Comparison of ENCODE assay signal across 9 mouse cellular contexts in the genomic region with DNA sequence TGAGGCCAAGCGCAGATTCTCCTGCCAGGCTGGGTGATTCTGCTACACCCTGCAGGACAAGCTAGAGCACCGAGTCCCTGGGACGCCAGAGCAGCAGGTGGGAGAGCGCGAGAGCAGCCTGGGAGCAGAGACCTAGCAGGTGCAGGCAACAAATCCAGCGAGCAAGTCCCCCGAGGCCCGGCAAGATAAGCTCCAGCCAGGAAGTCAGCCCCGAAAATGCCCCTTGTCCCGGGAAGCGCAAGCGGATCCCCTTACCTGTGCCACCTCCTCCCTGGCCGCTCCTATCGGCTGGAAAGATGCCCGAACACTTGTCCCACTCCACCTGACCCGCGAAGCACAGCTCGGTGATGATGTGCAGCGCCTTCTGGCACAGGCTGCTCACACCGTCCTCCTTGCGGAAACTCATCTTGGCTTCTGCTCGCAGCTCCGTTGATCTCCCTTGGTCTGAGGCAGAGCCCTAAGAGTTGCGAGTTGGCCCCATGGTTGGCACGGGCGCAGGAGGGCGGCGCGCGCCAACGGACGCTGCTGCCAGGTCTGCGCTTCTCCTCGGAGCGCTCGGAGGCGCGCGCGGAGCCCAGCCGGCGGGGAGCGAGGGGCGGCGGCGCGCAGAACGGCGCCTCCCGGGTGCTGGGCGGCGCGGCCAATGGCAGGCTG. TPM values are rescaled to one million over a fixed set of nuclear protein-coding genes. Genes with fewer than 3 reads are reported as not detected.
DNase-seq lines count a peak whose midpoint lies in the region; ATAC-seq lines count a peak whose summit lies in the region.
"Had no signal": no experiment of that assay in that cellular context is flagged by ENCODE, and none has a peak within 500 bp of the region (broad histone marks: within the 10 kb centered on the region; RNA-seq: fewer than 3 reads in every experiment).

A gene (minus strand): TSS at position 497 of the 654 bp plus-strand sequence.

- H3K9ac ChIP-seq in kidney, embryonic 15.5 days, result no peak within 1 kb of the TSS
- no peak within 1 kb of the TSS for H3K9ac ChIP-seq in limb, embryonic 15.5 days

- no peak within 1 kb of the TSS for H3K27ac ChIP-seq in kidney, embryonic 15.5 days
- no peak within 1 kb of the TSS for H3K27ac ChIP-seq in limb, embryonic 15.5 days

- no peaks in the 10 kb centered on the region for H3K36me3 ChIP-seq in kidney, embryonic 15.5 days
- H3K36me3 ChIP-seq in limb, embryonic 15.5 days, result no peaks in the 10 kb centered on the region

- peak; percentile 79 for DNase-seq in heart, adult 11 months
- no peak for DNase-seq in heart, adult 8-10 months (ENCODE audit: low spot score)
- DNase-seq in cerebellum, postnatal 14 days, result peak; percentile 65 to 73
- peak; percentile 17 to 47 for DNase-seq in frontal cortex, postnatal 10 days (ENCODE audit: low spot score in 2 of 2)
- peak; percentile 39 for DNase-seq in right cerebral cortex, adult 18-20 months
- DNase-seq in urinary bladder, adult 18-20 months (ENCODE audit: low spot score in 2 of 2), result no peak

- H3K4me3 ChIP-seq in kidney, embryonic 15.5 days (replicated peaks), result peak within 1 kb of the TSS; percentile 50
- peak within 1 kb of the TSS; percentile 42 for H3K4me3 ChIP-seq in limb, embryonic 15.5 days

- peaks cover 8% of the 10 kb centered on the region for H3K4me1 ChIP-seq in kidney, embryonic 15.5 days
- peaks cover 8% of the 10 kb centered on the region; the same call in 1 of the 2 replicates for H3K4me1 ChIP-seq in limb, embryonic 15.5 days

- H3K4me2 ChIP-seq in kidney, embryonic 15.5 days, result peak within 1 kb of the TSS; percentile 92
- peak within 1 kb of the TSS; percentile 80 for H3K4me2 ChIP-seq in limb, embryonic 15.5 days

- 2% methylated on average over 53 of the region's 53 CpGs for WGBS in kidney, embryonic 15.5 days
- 2% methylated on average over 53 of the region's 53 CpGs for WGBS in limb, embryonic 15.5 days

- no peaks in the 10 kb centered on the region for H3K9me3 ChIP-seq in kidney, embryonic 15.5 days (replicated peaks)
- no peaks in the 10 kb centered on the region for H3K9me3 ChIP-seq in limb, embryonic 15.5 days

- peak; percentile 87 for ATAC-seq in kidney, embryonic 15.5 days (replicated peaks; ENCODE audit: low FRiP score)
- ATAC-seq in limb, embryonic 15.5 days (ENCODE audit: insufficient number of reproducible peaks, low FRiP score, low TSS enrichment, low read depth), result no peak

- peaks cover 39% of the 10 kb centered on the region for H3K27me3 ChIP-seq in kidney, embryonic 15.5 days
- H3K27me3 ChIP-seq in limb, embryonic 15.5 days, result peaks cover 38% of the 10 kb centered on the region

RNA-seq across cellular contexts. Expression of the gene that starts here (rescaled TPM):
- total RNA-seq in heart, adult 8-10 months (2022), result not detected
- not detected in 2 replicates for polyA plus RNA-seq in kidney, embryonic 15.5 days (2015; fragmentation: Nextera tagmentation; extraction: Ambion mirVana)
- polyA plus RNA-seq in limb, embryonic 15.5 days (2015; fragmentation: Nextera tagmentation; extraction: Ambion mirVana), result 0.12 and 0.26 TPM in 2 replicates
- total RNA-seq: liver, adult 2 months had no signal
- polyA plus RNA-seq: liver, adult 2 months had no signal

Comparison
In these comparisons a context has a peak if more than half of its experiments do, and no peak if none do; other contexts are left out.
1. DNase-seq: peak in heart, adult 11 months (single experiment), cerebellum, postnatal 14 days (2 of 2), frontal cortex, postnatal 10 days (2 of 2) and right cerebral cortex, adult 18-20 months (single experiment); none in heart, adult 8-10 months (single experiment) and urinary bladder, adult 18-20 months (0 of 2).
2. Peak in ATAC-seq, H3K4me3 ChIP-seq and H3K4me2 ChIP-seq in kidney, embryonic 15.5 days; RNA of the gene not detected or under 1 TPM.